Mouse (Mus musculus) CH12F3 (cell line): Measurements from ENCODE around the gene Brms1.

Experiments used
- in situ Hi-C: fragments of 300-500 bp; cut with MboI; formaldehyde crosslinking; loops from 2 replicates; pipeline ENCODE4 v1.14.3; 2020; ENCODE audit warnings: low sequenced_read_pairs

Brms1 gene

GRCm38 (mm10) chr19:5087884-5088728 is 47.0 kb downstream of the Brms1 start, which contains the start of gene Yif1a:
Gene Yif1a, plus strand, starts transcription at chr19:5088538.
- in situ Hi-C loops: loop anchor here (5.0 kb wide), 1 partner anchor 54 kb away; no protein-coding TSS in a partner anchor

DNA sequence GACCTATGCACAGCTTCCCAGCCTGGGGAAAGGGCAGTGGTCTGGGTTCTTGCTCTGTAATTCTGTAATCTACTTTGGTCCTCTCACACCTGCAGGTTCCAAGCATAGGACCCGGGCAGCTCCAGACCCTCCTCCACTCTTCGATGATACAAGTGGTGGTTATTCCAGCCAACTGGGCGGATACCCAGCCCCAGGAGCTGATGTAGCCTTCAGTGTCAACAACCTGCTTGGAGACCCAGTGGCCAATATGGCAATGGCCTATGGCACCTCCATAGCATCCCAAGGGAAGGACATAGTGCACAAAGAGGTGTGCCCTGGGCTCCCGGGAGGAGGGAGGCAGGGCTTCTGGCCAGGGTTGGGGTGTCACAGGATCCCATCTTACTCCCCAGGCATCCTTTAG is 48.2 kb downstream of the Brms1 start:
- in situ Hi-C loops: loop anchor here (5.0 kb wide), 1 partner anchor 53 kb away; no protein-coding TSS in a partner anchor

DNA sequence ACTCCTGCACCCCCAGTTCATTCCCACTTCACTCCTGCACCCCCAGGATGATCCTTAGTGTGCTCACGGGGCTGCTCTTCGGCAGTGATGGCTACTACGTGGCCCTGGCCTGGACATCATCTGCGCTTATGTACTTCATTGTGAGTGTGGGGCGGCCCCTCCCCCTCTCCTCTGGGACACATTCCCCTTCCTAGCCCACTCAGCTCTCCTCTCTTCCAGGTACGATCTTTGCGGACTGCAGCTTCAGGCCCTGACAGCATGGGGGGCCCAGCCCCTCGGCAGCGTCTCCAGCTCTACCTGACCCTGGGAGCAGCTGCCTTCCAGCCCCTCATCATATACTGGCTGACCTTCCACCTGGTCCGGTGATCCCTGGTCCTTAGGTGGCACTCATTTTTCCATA is 50.9 kb downstream of the Brms1 start:
- in situ Hi-C loops: no loop called here

DNA sequence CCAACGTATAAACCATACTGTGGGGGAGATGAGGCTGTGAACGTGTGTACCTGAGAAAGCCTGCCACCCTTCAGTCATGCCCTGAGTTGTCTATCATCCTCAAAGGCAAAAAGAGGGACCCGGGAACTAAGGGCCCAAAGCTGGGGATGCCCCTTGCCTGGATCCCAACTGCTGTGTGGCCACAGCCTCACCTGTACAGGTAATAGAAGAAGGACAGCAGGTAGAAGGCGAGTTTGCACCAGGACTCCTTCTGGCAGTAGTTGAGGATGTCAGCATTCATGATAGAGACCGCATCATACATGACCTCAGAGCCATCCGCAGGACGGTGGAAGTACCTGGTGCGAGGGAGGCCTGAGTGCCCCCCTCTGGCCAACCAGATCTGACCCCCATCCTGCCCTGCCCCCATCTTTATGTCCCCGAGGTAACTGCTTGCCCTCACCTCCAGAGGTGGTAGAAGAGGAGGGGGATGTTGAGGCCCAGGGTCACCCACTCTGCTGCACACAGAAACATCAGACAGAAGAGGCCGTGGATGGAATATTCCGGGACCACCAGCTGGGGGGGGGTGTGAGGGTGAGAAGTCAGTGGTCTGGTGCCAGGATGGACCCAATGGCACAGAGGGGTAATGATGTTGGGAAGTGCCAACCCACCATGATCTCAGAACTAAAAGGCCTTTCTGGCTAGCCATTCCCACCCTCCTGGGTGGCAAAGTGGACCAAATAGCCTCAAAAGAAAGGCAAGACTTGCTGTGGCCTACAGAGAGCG is 52.5 kb downstream of the Brms1 start:
- in situ Hi-C loops: no loop called here

DNA sequence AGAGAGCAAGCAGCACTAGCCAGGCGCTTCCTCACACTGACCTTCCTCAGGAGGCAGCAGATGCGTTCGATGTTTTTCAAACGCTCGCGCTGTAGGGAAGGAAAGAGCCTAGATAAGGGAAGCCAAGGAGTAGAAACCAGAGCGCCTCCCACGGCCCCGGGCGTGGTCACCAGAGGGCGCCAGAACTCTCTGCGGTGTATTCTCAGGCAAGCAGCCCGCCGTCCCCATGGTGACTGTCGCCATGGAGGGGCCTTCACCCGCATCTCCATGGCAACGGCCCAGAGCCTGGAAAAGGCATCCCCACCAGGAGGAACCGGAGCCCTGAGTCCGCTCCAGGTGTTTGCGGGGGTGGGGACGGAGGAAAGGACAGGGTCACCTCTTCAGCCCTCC is 53.1 kb downstream of the Brms1 start:
- in situ Hi-C loops: no loop called here

DNA sequence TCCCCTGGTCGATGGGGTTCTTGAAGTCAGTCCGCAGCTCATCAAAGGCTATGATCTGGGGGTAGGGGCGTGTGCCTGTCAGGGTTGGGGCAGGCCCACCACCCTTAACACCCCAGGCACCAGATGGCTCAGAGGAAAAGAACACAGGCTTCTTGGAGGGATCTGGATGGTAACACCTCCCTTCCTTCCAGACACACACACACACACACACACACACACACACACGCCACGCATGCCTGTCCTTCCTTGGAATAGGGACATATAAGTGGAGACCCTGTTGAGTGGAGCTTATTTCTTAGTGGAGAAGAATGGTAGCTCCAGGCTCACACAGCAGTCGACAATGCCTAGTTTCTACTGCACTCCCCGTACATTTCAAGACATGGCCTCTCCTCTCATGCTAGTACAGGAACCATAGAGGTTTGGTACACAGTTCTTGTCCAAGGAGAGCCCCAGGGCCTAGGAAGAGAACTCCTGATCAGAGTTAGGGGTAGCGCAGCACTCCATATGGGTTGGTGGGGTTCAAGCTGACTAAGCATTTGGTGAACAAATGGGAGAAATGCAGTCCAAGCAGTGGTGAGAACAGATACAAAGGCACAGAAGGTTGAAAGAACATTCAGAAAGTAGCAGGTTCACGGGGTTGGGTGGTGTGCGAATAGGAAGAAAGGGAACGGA is 53.7 kb downstream of the Brms1 start:
- in situ Hi-C loops: no loop called here

- in situ Hi-C loops: no loop called here
Measured at GRCm38 (mm10) chr19:5095887-5096474, 54.8 kb downstream of the Brms1 start.

DNA sequence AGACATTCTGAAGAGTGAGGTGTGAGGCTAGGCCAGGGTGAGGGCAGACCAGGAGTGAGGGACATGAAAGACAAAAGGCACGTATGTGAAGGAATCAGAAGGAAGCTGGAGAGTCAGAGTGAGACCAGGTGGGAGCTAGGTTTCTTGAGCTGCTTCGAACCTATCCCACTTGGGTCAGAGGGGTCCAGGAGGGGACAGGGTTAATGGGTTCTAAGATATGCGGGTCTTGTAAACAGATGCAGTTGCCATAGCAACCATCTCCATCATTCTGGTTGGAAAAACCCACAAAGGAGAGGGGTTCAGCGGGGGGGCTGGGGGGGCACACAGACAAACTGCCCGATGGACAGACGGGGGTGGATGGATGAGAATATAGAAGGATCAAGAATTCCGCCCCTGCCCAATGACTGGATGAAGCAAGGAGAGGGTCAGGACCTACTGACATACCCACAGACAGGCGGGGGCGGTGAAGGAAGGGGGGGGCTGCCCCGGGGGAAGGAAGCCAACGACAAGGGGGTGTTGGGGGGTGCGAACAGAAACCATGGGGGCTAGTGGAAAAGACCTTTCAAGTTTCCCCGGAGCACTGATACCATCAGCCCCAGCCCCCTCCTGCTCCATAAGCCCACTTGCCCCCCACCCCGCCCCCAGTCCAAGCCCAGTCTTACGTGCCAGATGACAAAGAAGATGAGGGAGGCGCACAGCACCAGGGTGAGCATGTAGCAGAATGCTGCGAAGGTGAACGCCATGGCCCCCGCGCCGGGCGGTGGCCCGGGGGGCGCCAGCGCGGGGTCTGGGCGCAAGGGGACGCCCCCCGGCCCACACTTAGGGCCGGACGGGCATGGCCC is 56.6 kb downstream of the Brms1 start:
- in situ Hi-C loops: no loop called here

- in situ Hi-C loops: no loop called here
Measured at GRCm38 (mm10) chr19:5098363-5099143, 57.4 kb downstream of the Brms1 start, which contains the start of gene Cnih2. Gene Cnih2, minus strand, starts transcription at chr19:5098521.
